ENCODE assay signal across 23 mouse cellular contexts in genomic region chr6:146670956-146671855, GRCm38 (mm10). TPM values are rescaled to one million over a fixed set of nuclear protein-coding genes. Genes with fewer than 3 reads are reported as not detected.
DNase-seq lines count a peak whose midpoint lies in the region; ATAC-seq and TF ChIP-seq lines count a peak whose summit lies in the region.
"Had no signal": no experiment of that assay in that cellular context is flagged by ENCODE, and none has a peak within 500 bp of the region (broad histone marks: within the 10 kb centered on the region; RNA-seq: fewer than 3 reads in every experiment).

No protein-coding gene starts in this region.

- H3K79me2 ChIP-seq in MEL (ENCODE audit: control insufficient read depth, insufficient read depth, low read length, poor library complexity): no peaks in the 10 kb centered on the region

- DNase-seq in gastrocnemius, adult 2 months: no peak
- DNase-seq in gastrocnemius, adult 18-20 months (ENCODE audit: low spot score): no peak
- no peak for DNase-seq in heart, postnatal 10 days
- peak; percentile 70 for DNase-seq in MEL (ENCODE audit: low read depth, low spot score)
- no peak for DNase-seq in cerebellum, postnatal 25 days
- DNase-seq in embryo, embryonic 10 days (ENCODE audit: low spot score): no peak
- DNase-seq: adrenal gland, postnatal 36 days; cerebellum, adult 18-20 months; kidney, postnatal 36 days; left cerebral cortex, postnatal 4 days; liver; midbrain, embryonic 14.5 days; thymus, adult 18-20 months; thymus, postnatal 4 days had no signal

- no peak for TF ChIP-seq POLR2A in MEL (IDR thresholded peaks at IDR 0.05; ENCODE audit: control insufficient read depth in 1 of 2, insufficient read depth in 1 of 2, low read depth in 1 of 2, low read length in 2 of 2, poor library complexity in 1 of 2)

- no peak for ATAC-seq in heart, embryonic 15.5 days (replicated peaks; ENCODE audit: insufficient number of reproducible peaks, insufficient read depth, low FRiP score, low read depth)
- ATAC-seq in megakaryocyte, adult 5-6 weeks (ENCODE audit: poor library complexity, severe bottlenecking): peak; percentile 28; the same call in 1 of the 2 replicates
- ATAC-seq: forebrain, embryonic 14.5 days; lung, postnatal 0 days had no signal

- 0 out of 2 replicates have a peak overlapping the region, but pooled peaks have one; percentile 4 for H3K27ac ChIP-seq in gastrocnemius, adult 2 months
- peak overlapping the region; percentile 83 for H3K27ac ChIP-seq in heart, embryonic 15.5 days
- H3K27ac ChIP-seq in MEL (ENCODE audit: control insufficient read depth, low read depth, low read length): peak overlapping the region; percentile 33; the same call in 1 of the 2 replicates
- H3K27ac ChIP-seq: hindbrain, embryonic 13.5 days; neural tube, embryonic 13.5 days had no signal

- H3K4me1 ChIP-seq in heart, embryonic 15.5 days (replicated peaks): peaks cover 50% of the 10 kb centered on the region
- peaks cover 17 to 18% of the 10 kb centered on the region in 2 experiments for H3K4me1 ChIP-seq in MEL (ENCODE audit: control insufficient read depth in 1 of 2, insufficient read depth in 2 of 2, low read length in 2 of 2)
- H3K4me1 ChIP-seq: neural tube, embryonic 13.5 days had no signal

- no peak for TF ChIP-seq CTCF in gastrocnemius, adult 2 months (IDR thresholded peaks at IDR 0.05)
- no peak for TF ChIP-seq CTCF in MEL (IDR thresholded peaks at IDR 0.05 in 2 of 3, conservative IDR thresholded peaks at IDR 0.05 in 1 of 3; ENCODE audit: control insufficient read depth in 1 of 3, insufficient read depth in 1 of 3, low read depth in 2 of 3, low read length in 3 of 3, poor library complexity in 1 of 3, severe bottlenecking in 1 of 3)

- peak overlapping the region; percentile 35 for H3K4me2 ChIP-seq in heart, embryonic 15.5 days
- H3K4me2 ChIP-seq: hindbrain, embryonic 13.5 days; neural tube, embryonic 13.5 days had no signal

- H3K9ac ChIP-seq in heart, embryonic 15.5 days: no peak overlapping the region
- no peak overlapping the region for H3K9ac ChIP-seq in MEL (ENCODE audit: control insufficient read depth, low read depth, low read length, poor library complexity, severe bottlenecking)
- H3K9ac ChIP-seq: hindbrain, embryonic 13.5 days; neural tube, embryonic 13.5 days had no signal

- no peak overlapping the region for H3K4me3 ChIP-seq in gastrocnemius, adult 2 months
- no peak overlapping the region for H3K4me3 ChIP-seq in heart, embryonic 15.5 days
- H3K4me3 ChIP-seq in MEL (ENCODE audit: control insufficient read depth in 1 of 2, insufficient read depth in 1 of 2, low read depth in 2 of 2, low read length in 2 of 2): peak overlapping the region; percentile 4 to 17; a peak in 2 of 4 replicates
- H3K4me3 ChIP-seq: erythroblast, embryonic 14.5 days; hindbrain, embryonic 13.5 days; megakaryocyte, embryonic 14.5 days; neural tube, embryonic 13.5 days had no signal

- no peaks in the 10 kb centered on the region for H3K27me3 ChIP-seq in heart, embryonic 15.5 days
- H3K27me3 ChIP-seq in MEL (ENCODE audit: control insufficient read depth in 1 of 2, insufficient read depth in 2 of 2, low read length in 2 of 2): no peaks in the 10 kb centered on the region
- H3K27me3 ChIP-seq: hindbrain, embryonic 13.5 days; megakaryocyte, embryonic 14.5 days; neural tube, embryonic 13.5 days had no signal

- no peaks in the 10 kb centered on the region for H3K9me3 ChIP-seq in heart, embryonic 15.5 days (replicated peaks)
- no peaks in the 10 kb centered on the region for H3K9me3 ChIP-seq in MEL (replicated peaks; ENCODE audit: insufficient read depth, low read length)
- H3K9me3 ChIP-seq: neural tube, embryonic 13.5 days had no signal

- TF ChIP-seq RAD21 in MEL (IDR thresholded peaks at IDR 0.05; ENCODE audit: low read depth, low read length): no peak

- peak; percentile 88 to 91 for TF ChIP-seq EP300 in MEL (IDR thresholded peaks at IDR 0.05; ENCODE audit: low read depth in 1 of 2, low read length in 2 of 2)

- intact Hi-C loops in gastrocnemius, adult 2 months (cut with DNase I): no loop called here
- intact Hi-C loops in heart, postnatal 10 days (cut with DNase I): no loop called here

- H3K36me3 ChIP-seq in heart, embryonic 15.5 days: no peaks in the 10 kb centered on the region
- H3K36me3 ChIP-seq in MEL (ENCODE audit: control insufficient read depth in 1 of 2, insufficient read depth in 2 of 2, low read length in 2 of 2): peaks cover 0 to 14% of the 10 kb centered on the region in 2 experiments; a peak in 2 of 4 replicates
- H3K36me3 ChIP-seq: G1E; hindbrain, embryonic 13.5 days; neural tube, embryonic 13.5 days had no signal

- WGBS in heart, embryonic 15.5 days: 29% methylated on average over 15 of the region's 15 CpGs

TF ChIP-seq in MEL, 35 proteins besides CTCF, POLR2A, EP300 and RAD21:
- peak; percentile 85 for TF ChIP-seq TCF12 (IDR thresholded peaks at IDR 0.05; ENCODE audit: low read depth, low read length)
- no peak for TF ChIP-seq GABPA (IDR thresholded peaks at IDR 0.05; ENCODE audit: low read depth, low read length)
- no peak for TF ChIP-seq ZKSCAN1 (IDR thresholded peaks at IDR 0.05; ENCODE audit: low read depth, low read length)
- no peak for TF ChIP-seq MAFK (IDR thresholded peaks at IDR 0.05; ENCODE audit: borderline replicate concordance, low read depth, low read length)
- no peak for TF ChIP-seq NELFE (IDR thresholded peaks at IDR 0.05; ENCODE audit: low read depth, low read length)
- no peak for TF ChIP-seq POLR2AphosphoS5 (IDR thresholded peaks at IDR 0.05; ENCODE audit: borderline replicate concordance, low read depth, low read length)
- TF ChIP-seq MYB (IDR thresholded peaks at IDR 0.05; ENCODE audit: low read depth, low read length): peak; percentile 25; the same call in 1 of the 2 replicates
- TF ChIP-seq MYC (IDR thresholded peaks at IDR 0.05; ENCODE audit: low read depth, low read length): peak; percentile 53; the same call in 1 of the 2 replicates
- TF ChIP-seq USF1 (IDR thresholded peaks at IDR 0.05; ENCODE audit: low read depth, low read length): no peak
- TF ChIP-seq MXI1 (IDR thresholded peaks at IDR 0.05; ENCODE audit: low read depth, low read length): no peak; the same call in none of the 2 replicates
- peak; percentile 68 for TF ChIP-seq SIN3A (IDR thresholded peaks at IDR 0.05; ENCODE audit: low read length)
- TF ChIP-seq RCOR1 (IDR thresholded peaks at IDR 0.05; ENCODE audit: low read depth, low read length): peak; percentile 94
- peak; percentile 97 for TF ChIP-seq ETS1 (IDR thresholded peaks at IDR 0.05; ENCODE audit: low read depth, low read length)
- TF ChIP-seq GATA1 (IDR thresholded peaks at IDR 0.05; ENCODE audit: low read depth, low read length): peak; percentile 96
- no peak for TF ChIP-seq ZC3H11A (IDR thresholded peaks at IDR 0.05; ENCODE audit: low read depth, low read length)
- TF ChIP-seq ELF1 (IDR thresholded peaks at IDR 0.05; ENCODE audit: low read depth, low read length): peak; percentile 42; the same call in 1 of the 2 replicates
- TF ChIP-seq BHLHE40 (IDR thresholded peaks at IDR 0.05; ENCODE audit: borderline replicate concordance, low read depth, low read length): peak; percentile 71; the same call in 1 of the 2 replicates
TF ChIP-seq in MEL: peak in this region for 9.

RNA-seq across cellular contexts. Expression of gene Tm7sf3, which starts 28.6 kb away (rescaled TPM):
- 1 to 10 TPM; 5.7 to 7.8 TPM for total RNA-seq in gastrocnemius, adult 2 months (2021)
- 1 to 10 TPM; 6.2 to 6.9 TPM for total RNA-seq in gastrocnemius, adult 18-20 months (2021)
- 32.8 and 38.6 TPM in 2 replicates for polyA plus RNA-seq in heart, embryonic 15.5 days (2015; fragmentation: Nextera tagmentation; extraction: Ambion mirVana)
- 10 to 100 TPM; 23.4 to 27.1 TPM for total RNA-seq in heart, postnatal 10 days (2021)
- total RNA-seq in MEL (2012; rRNA removed): 18.0 and 18.3 TPM in 2 replicates
- polyA plus RNA-seq in MEL (2012; ENCODE audit: insufficient read depth in 1 of 2, insufficient read length in 2 of 2, low read depth in 1 of 2, low replicate concordance in 2 of 2, missing spikeins in 1 of 2): 10 to 100 TPM in 1 of 2 experiments, not detected in 1; 27.1 TPM
- total RNA-seq in megakaryocyte, adult 5-6 weeks (2015): 27.8 and 31.6 TPM in 2 replicates
- total RNA-seq in megakaryocyte, adult 5-6 weeks (2017): 40.3 and 40.4 TPM in 2 replicates

RNA-seq across cellular contexts. Expression of gene Med21, which starts 28.9 kb away (rescaled TPM):
- 10 to 100 TPM; 35.7 to 44.7 TPM for total RNA-seq in gastrocnemius, adult 2 months (2021)
- total RNA-seq in gastrocnemius, adult 18-20 months (2021): 10 to 100 TPM; 36.6 TPM
- polyA plus RNA-seq in heart, embryonic 15.5 days (2015; fragmentation: Nextera tagmentation; extraction: Ambion mirVana): 135 and 140 TPM in 2 replicates
- total RNA-seq in heart, postnatal 10 days (2021): 10 to 100 TPM; 53.8 to 59.7 TPM
- total RNA-seq in MEL (2012; rRNA removed): 79.5 and 83.7 TPM in 2 replicates
- polyA plus RNA-seq in MEL (2012; ENCODE audit: insufficient read depth in 1 of 2, insufficient read length in 2 of 2, low read depth in 1 of 2, low replicate concordance in 2 of 2, missing spikeins in 1 of 2): 10 to 100 TPM in 1 of 2 experiments, not detected in 1; 56.7 TPM
- total RNA-seq in megakaryocyte, adult 5-6 weeks (2015): 96.7 and 109 TPM in 2 replicates
- total RNA-seq in megakaryocyte, adult 5-6 weeks (2017): 76.2 and 82.8 TPM in 2 replicates

RNA-seq across cellular contexts. Expression of gene Stk38l, which starts 53.6 kb away (rescaled TPM):
- 10 to 100 TPM; 11.4 to 11.8 TPM for total RNA-seq in gastrocnemius, adult 2 months (2021)
- total RNA-seq in gastrocnemius, adult 18-20 months (2021): 10 to 100 TPM in 1 of 2 experiments, 1 to 10 TPM in 1; 8.7 to 10.1 TPM
- 28.5 and 32.0 TPM in 2 replicates for polyA plus RNA-seq in heart, embryonic 15.5 days (2015; fragmentation: Nextera tagmentation; extraction: Ambion mirVana)
- 10 to 100 TPM; 18.7 to 19.1 TPM for total RNA-seq in heart, postnatal 10 days (2021)
- 5.1 and 6.2 TPM in 2 replicates for total RNA-seq in MEL (2012; rRNA removed)
- polyA plus RNA-seq in MEL (2012; ENCODE audit: insufficient read depth in 1 of 2, insufficient read length in 2 of 2, low read depth in 1 of 2, low replicate concordance in 2 of 2, missing spikeins in 1 of 2): 1 to 10 TPM in 1 of 2 experiments, not detected in 1; 9.2 TPM
- 2.2 and 5.0 TPM in 2 replicates for total RNA-seq in megakaryocyte, adult 5-6 weeks (2015)
- total RNA-seq in megakaryocyte, adult 5-6 weeks (2017): 2.8 and 3.7 TPM in 2 replicates

Comparison
In these comparisons a context has a peak if more than half of its experiments do, and no peak if none do; other contexts are left out.
1. H3K27ac ChIP-seq: peak in every context shown above with its lines; median percentile 83 in heart, embryonic 15.5 days; 33 in MEL; 4 in gastrocnemius, adult 2 months.
2. H3K4me3 ChIP-seq: peak in MEL (2 of 2); none in gastrocnemius, adult 2 months (single experiment) and heart, embryonic 15.5 days (single experiment).